Mouse (Mus musculus): ENCODE measurements around the gene Ngdn.

The Ngdn gene

DNA sequence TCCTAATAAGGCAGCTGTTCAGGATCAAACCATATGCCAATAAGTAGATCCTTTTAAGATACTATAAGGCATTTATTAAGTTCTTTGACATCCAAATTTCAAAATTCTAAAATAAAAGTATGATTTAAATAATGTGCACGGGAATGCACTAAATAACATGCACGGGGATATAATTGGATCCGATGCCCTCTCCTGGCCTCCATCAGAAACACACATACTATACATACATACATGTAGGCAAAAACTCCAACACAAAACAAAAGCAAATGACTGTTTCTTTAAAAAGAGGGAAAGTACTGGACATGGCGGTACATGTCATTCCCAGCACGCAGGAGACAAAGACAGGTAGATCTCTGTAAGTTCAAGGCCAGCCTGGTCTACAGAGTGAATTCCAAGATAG is 15.4 kb upstream of the Ngdn start:
- DNase-seq (ENCODE audit: low read depth, low spot score): peak; percentile 3

- DNase-seq (ENCODE audit: low read depth, low spot score): no peak
Measured at GRCm38 (mm10) chr14:55000814-55001213, 14.4 kb upstream of the Ngdn start.

DNA sequence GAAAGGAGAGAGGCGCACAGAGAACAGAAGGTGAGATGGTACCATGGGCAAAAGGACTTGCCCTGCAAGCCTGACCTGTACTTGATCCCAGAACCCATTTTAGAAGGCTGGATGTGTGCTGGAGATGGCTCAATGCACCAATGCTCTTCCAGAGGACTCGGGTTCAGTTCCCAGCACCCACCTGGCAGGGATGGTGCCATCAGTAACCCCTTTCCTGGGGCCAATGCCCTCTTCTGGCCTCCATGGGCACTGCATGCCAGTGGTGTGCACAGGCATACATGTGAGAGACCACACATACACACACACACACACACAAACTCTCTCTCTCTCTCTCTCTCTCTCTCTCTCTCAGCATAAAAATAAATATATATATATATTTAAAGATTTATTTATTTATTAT is 13.8 kb upstream of the Ngdn start:
- DNase-seq (ENCODE audit: low read depth, low spot score): no peak

DNA sequence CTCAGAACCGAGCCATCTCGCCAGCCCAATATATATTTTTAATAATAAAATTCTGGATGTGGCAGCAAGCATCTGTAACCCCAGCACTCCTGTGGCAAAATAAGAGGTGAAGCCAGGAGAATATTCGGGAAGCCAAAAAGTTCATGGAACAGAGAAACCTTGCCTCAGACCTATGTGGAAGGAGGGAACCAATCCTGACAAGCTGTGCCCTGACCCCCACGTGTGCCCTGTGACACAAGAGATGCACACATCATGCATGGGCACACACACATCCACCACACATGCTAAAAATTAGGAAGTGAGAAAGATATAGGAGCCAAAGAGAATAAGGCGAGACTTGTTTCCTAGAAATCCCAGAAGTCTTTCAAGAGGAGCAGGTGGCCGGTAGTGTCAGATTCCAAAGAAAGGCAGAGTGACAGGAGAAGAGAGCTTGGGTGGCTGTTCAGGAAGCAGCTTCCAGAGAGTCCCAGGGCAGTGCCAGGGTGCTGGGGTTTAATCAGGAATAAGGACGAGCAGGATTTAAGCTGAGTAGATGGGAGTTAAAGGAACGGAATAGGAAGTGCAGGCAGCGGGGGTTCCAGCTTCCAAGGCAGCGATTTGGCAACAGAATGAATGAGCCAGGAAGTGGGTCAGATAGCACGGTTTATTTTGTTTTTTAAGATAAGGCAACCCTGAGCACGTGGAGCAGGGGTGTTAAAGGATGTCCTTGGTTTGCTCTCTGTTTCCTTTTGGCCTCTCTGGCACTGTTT is 13.1 kb upstream of the Ngdn start:
- no peak for DNase-seq (ENCODE audit: low read depth, low spot score)

DNA sequence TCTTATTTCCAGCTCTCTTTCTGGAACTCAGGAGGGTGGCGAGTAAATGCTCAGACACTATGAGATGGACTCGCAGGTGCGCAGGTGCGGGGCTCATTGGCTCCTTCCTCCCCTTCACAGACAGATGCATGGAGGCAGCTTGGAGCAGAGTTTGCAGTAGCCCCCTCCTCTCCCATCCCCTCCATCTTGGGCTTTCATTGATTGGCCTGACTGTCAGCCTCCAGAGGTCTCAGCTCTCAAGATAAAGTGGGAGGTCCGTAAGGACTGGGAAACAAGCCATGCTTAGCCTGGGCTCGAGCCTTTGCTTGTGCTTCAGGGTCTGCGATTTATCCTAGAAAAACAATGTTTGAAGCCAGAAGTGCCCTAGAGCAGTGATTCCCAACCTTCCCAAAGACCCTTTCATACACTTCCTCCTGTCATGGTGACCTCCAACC is 12.6 kb upstream of the Ngdn start:
- no peak for DNase-seq (ENCODE audit: low read depth, low spot score)

- no peak for DNase-seq (ENCODE audit: low read depth, low spot score)
Measured at GRCm38 (mm10) chr14:55003878-55004855, 11.1 kb upstream of the Ngdn start.

- no peak for DNase-seq (ENCODE audit: low read depth, low spot score)
Measured at GRCm38 (mm10) chr14:55005506-55005905, 9.7 kb upstream of the Ngdn start.

DNA sequence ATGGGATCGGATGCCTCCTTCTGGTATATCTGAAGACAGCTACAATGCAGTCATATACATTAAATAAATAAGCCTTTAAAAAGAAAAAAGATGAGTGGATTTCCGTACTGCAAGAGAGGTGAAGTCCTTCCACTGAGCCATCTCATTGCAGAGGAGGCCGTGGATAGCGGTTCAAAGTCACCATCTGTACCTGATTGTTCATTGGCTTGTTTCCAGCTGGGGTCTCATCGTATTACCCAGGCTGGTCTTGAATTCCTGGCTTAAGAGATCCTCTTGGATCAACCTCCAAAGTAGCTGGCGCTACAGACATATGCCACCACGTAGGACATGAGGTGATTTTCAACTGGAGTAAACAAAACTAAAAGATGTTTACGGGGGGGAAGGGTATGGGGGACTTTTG is 9.3 kb upstream of the Ngdn start:
- DNase-seq (ENCODE audit: low read depth, low spot score): no peak

GRCm38 (mm10) chr14:55006541-55006940 is 8.7 kb upstream of the Ngdn start:
- no peak for DNase-seq (ENCODE audit: low read depth, low spot score)

GRCm38 (mm10) chr14:55007120-55007908 is 7.9 kb upstream of the Ngdn start:
- DNase-seq (ENCODE audit: low read depth, low spot score): no peak

GRCm38 (mm10) chr14:55008417-55008816 is 6.8 kb upstream of the Ngdn start:
- no peak for DNase-seq (ENCODE audit: low read depth, low spot score)

DNA sequence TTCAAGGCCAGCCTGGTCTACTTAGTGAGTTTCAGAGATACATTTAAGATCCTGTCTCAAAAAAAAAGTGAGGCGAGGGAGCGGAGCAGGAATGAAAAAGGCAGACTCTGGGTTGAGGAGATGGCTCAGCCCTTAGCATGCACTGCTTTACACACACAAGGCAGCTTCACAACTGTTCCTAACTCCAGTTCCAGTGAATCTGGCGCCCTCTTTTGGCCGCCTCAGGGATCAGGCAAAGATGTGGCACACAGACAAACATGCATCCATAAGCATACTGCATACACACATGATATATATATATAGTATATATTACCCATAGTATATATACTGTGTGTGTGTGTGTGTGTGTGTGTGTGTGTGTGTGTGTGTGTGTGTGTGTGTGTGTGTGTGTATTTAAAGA is 4.1 kb upstream of the Ngdn start:
- peak; percentile 9 for DNase-seq (ENCODE audit: low read depth, low spot score)

- DNase-seq (ENCODE audit: low read depth, low spot score): no peak
Measured at GRCm38 (mm10) chr14:55014591-55014990, 663 bp upstream of the Ngdn start.

DNA sequence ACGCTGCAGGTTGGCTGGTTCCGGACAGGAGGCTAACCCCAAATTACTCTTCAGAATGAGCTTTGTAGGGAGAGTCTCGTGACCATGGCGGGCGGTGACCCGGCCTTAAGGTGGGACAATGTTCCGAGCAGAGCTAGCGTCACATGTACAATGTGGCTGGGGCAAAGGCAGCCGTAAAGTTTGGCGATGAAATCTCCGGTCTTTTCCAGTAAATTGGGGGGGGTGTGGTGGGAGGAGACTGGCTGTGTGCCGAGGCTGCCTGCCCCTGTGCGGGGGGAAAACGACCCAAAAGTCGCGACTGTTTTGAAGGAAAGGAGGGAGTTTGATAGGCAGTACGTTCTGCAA is 485 bp downstream of the Ngdn start:
- no peak for DNase-seq (ENCODE audit: low read depth, low spot score)

DNA sequence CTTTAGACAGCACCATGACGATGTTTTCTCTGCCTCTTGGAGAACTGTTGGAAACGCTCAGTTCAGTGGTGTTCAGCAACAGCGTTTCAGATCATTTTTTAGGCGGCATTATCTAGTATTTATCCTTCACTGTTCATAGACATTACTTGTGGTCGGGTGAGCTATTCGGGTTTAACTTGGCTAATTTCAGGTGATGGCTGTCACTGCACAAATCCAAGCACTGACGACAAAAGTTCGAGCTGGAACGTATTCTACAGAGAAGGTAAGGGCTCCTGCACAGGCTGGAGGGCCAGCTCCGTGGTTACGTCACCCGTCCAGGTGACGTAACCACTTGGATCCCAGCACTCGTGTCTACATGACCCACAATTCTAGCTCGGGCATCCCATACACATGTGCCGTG is 1.6 kb downstream of the Ngdn start:
- DNase-seq (ENCODE audit: low read depth, low spot score): no peak

DNA sequence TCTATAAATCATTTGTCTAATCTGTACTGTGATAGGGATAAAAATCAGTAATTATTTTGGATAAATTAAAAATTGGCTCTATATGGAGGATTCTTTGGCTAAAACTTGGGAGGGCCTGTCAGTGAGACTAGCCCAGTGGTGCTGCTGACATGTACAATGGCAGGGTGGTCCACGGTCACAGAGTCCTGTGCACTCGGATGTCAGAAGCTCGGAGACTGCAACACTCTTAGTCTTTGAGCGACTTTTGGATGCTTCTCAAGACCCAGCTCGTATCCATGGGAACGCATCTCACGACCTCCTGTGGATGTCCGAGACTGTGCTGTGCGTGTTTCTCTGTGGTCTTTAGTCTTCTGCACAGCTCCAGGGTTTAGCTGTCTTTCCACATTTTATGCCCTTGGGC is 5.1 kb downstream of the Ngdn start:
- no peak for DNase-seq (ENCODE audit: low read depth, low spot score)

DNA sequence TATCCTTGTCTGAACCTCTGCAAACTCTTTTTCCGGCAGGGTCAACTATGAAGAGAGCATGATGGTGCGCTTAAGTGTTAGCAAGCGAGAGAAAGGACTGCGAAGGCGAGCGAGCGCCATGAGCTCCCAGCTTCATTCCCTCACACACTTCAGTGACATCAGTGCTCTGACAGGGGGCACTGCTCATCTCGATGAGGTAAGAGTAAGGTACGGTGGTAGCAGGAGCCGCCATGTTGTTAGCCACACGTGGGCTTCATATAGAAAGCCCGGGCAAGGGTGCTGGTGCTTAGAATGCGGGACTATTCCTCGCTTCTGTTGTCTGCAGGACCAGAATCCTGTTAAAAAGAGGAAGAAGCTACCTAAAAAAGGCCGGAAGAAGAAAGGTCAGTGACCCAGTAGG is 7.8 kb downstream of the Ngdn start:
- DNase-seq (ENCODE audit: low read depth, low spot score): no peak

DNA sequence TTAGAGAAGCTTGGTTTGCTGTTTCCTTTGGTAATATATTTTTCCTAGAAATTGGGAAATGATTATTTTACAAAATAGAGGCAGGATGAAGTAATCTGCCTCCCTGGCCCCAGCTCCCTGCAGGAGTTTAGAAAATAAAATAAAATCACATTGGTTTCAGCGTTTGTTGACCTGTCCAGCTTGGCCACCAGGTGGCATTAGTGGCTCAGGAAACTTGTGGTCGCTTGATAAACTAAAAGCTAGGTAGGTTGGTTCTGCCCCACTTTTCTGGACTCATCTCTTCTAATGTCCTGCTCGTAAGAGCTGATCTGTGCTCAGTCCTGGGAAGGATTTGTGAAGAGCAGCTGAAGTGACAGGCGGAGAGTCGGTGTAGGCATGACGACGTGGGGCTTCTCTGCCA is 9.0 kb downstream of the Ngdn start:
- peak; percentile 68 for DNase-seq (ENCODE audit: low read depth, low spot score)

DNA sequence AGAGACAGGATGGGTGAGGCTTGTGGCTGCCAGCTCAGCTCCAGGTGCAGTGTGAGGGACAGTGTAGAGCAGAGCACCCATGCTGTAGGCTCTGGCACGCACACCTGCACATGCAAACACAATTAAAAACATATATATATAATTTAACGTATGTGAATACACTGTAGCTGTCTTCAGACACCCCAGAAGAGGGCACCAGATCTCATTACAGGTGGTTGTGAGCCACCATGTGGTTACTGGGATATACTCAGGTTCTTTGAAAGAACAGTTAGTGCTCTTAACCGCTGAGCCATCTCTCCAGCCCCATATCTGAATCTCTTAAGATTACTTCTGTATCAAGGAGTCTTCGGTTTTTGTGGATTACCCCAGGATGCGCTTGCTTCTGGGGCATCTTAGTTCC is 10.3 kb downstream of the Ngdn start:
- DNase-seq (ENCODE audit: low read depth, low spot score): no peak

DNA sequence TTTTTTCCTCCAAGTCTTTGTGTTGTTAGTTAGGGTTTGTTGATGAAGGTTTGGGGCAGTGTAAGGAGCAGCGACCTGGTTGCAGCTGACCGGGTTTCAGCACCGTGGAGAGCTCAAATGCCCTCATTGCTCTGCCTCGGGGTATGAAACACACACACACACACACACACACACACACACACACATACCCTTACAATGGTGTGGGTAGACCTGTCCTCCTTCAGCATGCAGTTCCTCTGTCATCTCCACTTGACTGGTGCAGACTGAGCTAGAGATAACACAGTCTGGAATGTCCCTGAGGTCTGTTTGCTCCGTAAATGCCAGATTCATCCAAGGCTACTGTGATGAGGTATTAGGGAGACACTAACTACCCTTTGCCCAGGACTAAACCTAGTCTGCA is 12.0 kb downstream of the Ngdn start:
- no peak for DNase-seq (ENCODE audit: low read depth, low spot score)

- DNase-seq (ENCODE audit: low read depth, low spot score): no peak
Measured at GRCm38 (mm10) chr14:55027653-55028052, 12.4 kb downstream of the Ngdn start.

DNA sequence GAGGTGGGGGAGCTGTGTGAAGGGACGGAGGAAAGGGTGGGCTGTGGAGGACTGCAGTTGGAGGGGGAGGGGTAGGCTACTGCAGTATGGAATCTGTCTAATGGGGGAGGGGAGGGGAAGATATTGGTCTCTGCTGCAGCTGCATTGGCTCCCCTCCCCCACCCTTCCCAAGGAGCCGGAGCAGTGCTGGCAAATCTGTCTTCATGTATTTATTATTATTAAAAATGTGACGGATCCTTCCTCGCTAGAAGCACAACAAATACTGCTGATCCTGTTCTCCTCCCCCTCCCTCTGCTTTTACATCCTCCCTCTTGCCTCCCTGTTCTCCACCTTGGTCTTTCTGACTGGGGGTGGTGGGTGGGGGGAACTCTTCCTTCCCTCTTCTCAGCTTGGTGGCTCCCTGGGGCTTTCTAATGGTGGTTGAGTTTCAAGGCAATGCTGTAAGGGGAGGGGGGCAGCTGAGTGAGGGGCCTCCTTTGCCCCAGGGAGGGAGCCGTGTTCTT is 13.1 kb downstream of the Ngdn start:
- DNase-seq (ENCODE audit: low read depth, low spot score): no peak
